Mouse (Mus musculus) heart, embryonic 12.5 days (tissue): ENCODE results near the gene Aox1. TPM values are rescaled to one million over a fixed set of nuclear protein-coding genes. Genes with fewer than 3 reads are reported as not detected.

Experiments used
- ATAC-seq: fragments of 200-750 bp; cut with Nextera tagmentation; 2 replicates; pipeline ENCODE4 v1.8.0; 2017; ENCODE audit warnings: moderate TSS enrichment, moderate library complexity; ENCODE audit not compliant: insufficient number of reproducible peaks, low FRiP score
- H3K27ac ChIP-seq: fragments of 300-500 bp; sonication (generic); 2 replicates; pipeline ENCODE4 v1.5.1; 2016; ENCODE audit warnings: mild to moderate bottlenecking, moderate library complexity; ENCODE audit not compliant: poor library complexity, severe bottlenecking
- H3K27me3 ChIP-seq: fragments of 300-500 bp; sonication (generic); replicated peaks from 2 replicates; pipeline ENCODE4 v1.6.1; 2016; ENCODE audit warnings: mild to moderate bottlenecking, moderate library complexity
- H3K36me3 ChIP-seq: fragments of 300-500 bp; sonication (generic); 2 replicates; pipeline ENCODE4 v1.6.1; 2016; ENCODE audit warnings: mild to moderate bottlenecking, moderate library complexity
- H3K4me1 ChIP-seq: fragments of 300-500 bp; sonication (generic); replicated peaks from 2 replicates; pipeline ENCODE4 v1.6.1; 2016; ENCODE audit warnings: mild to moderate bottlenecking
- H3K4me2 ChIP-seq: fragments of 300-500 bp; sonication (generic); 2 replicates; pipeline ENCODE4 v1.6.1; 2016; ENCODE audit warnings: mild to moderate bottlenecking, moderate library complexity
- H3K4me3 ChIP-seq: fragments of 300-500 bp; sonication (generic); 2 replicates; pipeline ENCODE4 v1.5.1; 2016; ENCODE audit warnings: mild to moderate bottlenecking
- H3K9ac ChIP-seq: fragments of 300-500 bp; sonication (generic); 2 replicates; pipeline ENCODE4 v1.6.1; 2016; ENCODE audit warnings: mild to moderate bottlenecking, moderate library complexity
- H3K9me3 ChIP-seq: fragments of 300-500 bp; sonication (generic); replicated peaks from 2 replicates; pipeline ENCODE4 v1.6.1; 2016; ENCODE audit warnings: mild to moderate bottlenecking, moderate library complexity
- WGBS: fragments of 180-500 bp; shearing (Covaris S2); methylation state at CpG from one replicate; pipeline ENCODE4 v1.1.7; 2016; 5-methylcytosine and 5-hydroxymethylcytosine counted together
- polyA plus RNA-seq: library from polyadenylated mRNA; unstranded; fragments of >200 nt; fragmentation: Nextera tagmentation; extraction: Ambion mirVana; gene quantifications from 2 replicates; pipeline ENCODE4 v1.2.1, GENCODE M21; 2016

The Aox1 gene
- polyA plus RNA-seq, 1 experiment from 2014 or later = 0.23 TPM

GRCm38 (mm10) chr1:58105685-58106084, 76.0 kb downstream of the Aox1 start:
- Histone ChIP-seq H3K27me3 (peaks cover 5% of the 10 kb centered on the region; the same call in 1 of the 2 replicates), H3K9ac (no peak overlapping the region), H3K27ac (no peak overlapping the region), H3K9me3 (no peaks in the 10 kb centered on the region), H3K4me3 (no peak overlapping the region), H3K4me1 (no peaks in the 10 kb centered on the region), H3K36me3 (no peaks in the 10 kb centered on the region), H3K4me2 (no peak overlapping the region)
- 86% methylated on average over 6 of the region's 6 CpGs for WGBS
- ATAC-seq = no peak

DNA sequence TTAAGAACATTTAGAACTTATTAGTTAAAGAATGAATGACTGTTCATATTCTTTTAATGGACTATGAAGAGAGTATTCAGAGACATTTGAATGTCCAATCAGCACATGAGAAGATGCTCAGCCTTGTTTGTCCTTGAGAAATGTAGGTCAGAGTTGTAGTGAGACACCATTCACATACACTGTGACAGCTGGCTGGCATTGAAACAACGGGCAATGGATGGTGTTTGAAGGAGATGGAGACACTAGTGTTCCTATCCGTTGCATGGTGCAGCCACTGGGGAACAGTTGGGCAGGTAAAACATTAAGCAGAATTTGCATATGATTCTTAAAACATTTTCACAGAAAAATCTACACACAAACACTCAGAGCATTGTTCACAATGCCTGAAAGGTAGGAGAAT, 77.3 kb downstream of the Aox1 start:
- no peaks in the 10 kb centered on the region for H3K9me3 ChIP-seq
- H3K27ac ChIP-seq = no peak overlapping the region
- no peak overlapping the region for H3K4me3 ChIP-seq
- H3K4me1 ChIP-seq = 0 out of 2 replicates have a peak, but pooled peaks cover under 1% of the 10 kb centered on the region
- no peak overlapping the region for H3K4me2 ChIP-seq
- no peak for ATAC-seq
- WGBS = 74% methylated on average over 2 of the region's 2 CpGs
- H3K27me3 ChIP-seq = peaks cover 5% of the 10 kb centered on the region; the same call in 1 of the 2 replicates
- no peak overlapping the region for H3K9ac ChIP-seq
- H3K36me3 ChIP-seq = no peaks in the 10 kb centered on the region

- H3K36me3 ChIP-seq = no peaks in the 10 kb centered on the region
- 85% methylated on average over 5 of the region's 5 CpGs for WGBS
- ATAC-seq = no peak
- peaks cover 5% of the 10 kb centered on the region; the same call in 1 of the 2 replicates for H3K27me3 ChIP-seq
- no peak overlapping the region for H3K9ac ChIP-seq
- no peak overlapping the region for H3K27ac ChIP-seq
- no peak overlapping the region for H3K4me2 ChIP-seq
- H3K4me1 ChIP-seq = 0 out of 2 replicates have a peak, but pooled peaks cover 6% of the 10 kb centered on the region
- H3K4me3 ChIP-seq = no peak overlapping the region
- H3K9me3 ChIP-seq = no peaks in the 10 kb centered on the region
Measured at GRCm38 (mm10) chr1:58110241-58110640, 80.5 kb downstream of the Aox1 start.

DNA sequence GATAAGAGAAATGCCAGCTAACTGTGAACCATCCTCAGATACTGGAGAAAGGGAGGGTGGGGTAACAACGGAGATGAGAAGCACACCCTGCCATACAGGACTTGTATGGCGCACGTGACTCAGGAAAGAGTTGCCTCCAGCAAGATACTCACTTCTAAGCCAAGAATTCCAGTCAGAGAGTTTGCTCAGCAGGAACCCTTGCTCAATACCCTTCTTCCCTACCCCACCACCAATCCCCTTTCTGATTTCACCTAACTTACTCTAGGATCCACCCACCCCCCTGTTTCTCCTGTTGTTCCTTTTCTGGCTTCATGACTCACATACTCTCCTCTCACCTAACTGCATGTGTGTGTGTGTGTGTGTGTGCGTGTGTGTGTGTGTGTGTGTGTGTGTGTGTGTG, 81.6 kb downstream of the Aox1 start:
- Histone ChIP-seq H3K27me3 (peaks cover 5% of the 10 kb centered on the region; the same call in 1 of the 2 replicates), H3K4me3 (no peak overlapping the region), H3K9ac (no peak overlapping the region), H3K36me3 (no peaks in the 10 kb centered on the region), H3K27ac (no peak overlapping the region), H3K4me2 (no peak overlapping the region), H3K9me3 (no peaks in the 10 kb centered on the region), H3K4me1 (0 out of 2 replicates have a peak, but pooled peaks cover 6% of the 10 kb centered on the region)
- WGBS = 64% methylated on average over 3 of the region's 4 CpGs
- no peak for ATAC-seq

DNA sequence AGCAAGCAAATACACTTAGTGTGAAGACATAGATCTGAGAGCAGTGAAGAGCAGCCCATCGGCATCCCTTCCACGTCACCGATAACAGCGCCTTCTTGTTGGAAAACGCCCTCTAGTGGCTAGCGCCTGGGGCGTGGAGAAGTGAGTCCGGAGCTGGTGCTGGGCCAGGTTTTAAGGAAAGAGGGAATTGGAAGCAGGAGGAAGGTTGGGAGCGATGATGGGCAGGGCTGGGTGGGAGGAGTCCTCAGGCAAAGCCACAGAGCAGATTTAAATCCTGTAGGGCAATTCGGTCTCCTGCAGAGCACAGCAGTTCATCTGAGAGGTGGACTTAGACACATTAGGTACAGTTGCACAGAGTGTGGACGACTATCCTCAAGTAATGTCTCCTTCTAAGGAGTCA, 83.1 kb downstream of the Aox1 start, which contains the start of gene Aox3:
Gene Aox3, plus strand, starts transcription at position 251 of the 400 bp plus-strand sequence.
- Histone ChIP-seq H3K9ac (no peak within 1 kb of the TSS), H3K27me3 (peaks cover 5% of the 10 kb centered on the region; the same call in 1 of the 2 replicates), H3K4me2 (peak within 1 kb of the TSS; percentile 36), H3K9me3 (no peaks in the 10 kb centered on the region), H3K36me3 (no peaks in the 10 kb centered on the region), H3K4me3 (no peak within 1 kb of the TSS), H3K4me1 (0 out of 2 replicates have a peak, but pooled peaks cover 6% of the 10 kb centered on the region), H3K27ac (no peak within 1 kb of the TSS)
- WGBS = 13% methylated on average over 11 of the region's 11 CpGs
- no peak for ATAC-seq

DNA sequence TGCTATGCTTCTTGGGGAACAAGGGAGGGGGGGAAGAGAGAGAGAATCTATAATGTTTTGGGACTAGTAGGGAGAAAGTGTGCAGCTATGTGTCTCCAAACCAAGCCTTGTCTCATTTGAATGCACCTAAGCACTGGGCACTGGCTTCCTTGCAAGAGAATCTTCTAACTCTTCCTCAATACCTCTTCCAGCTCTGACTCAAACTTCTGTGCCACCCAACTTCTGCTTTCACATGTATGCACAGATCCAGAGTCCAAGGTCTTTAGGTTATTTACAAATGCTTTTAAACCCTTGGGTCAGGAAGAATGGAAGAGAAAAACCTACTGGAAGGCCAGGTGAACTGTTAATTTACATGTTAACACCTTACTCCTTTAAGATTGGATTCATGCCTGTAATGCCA, 83.7 kb downstream of the Aox1 start:
- Histone ChIP-seq H3K36me3 (no peaks in the 10 kb centered on the region), H3K4me2 (no peak overlapping the region), H3K4me3 (no peak overlapping the region), H3K9ac (no peak overlapping the region), H3K27me3 (peaks cover 1% of the 10 kb centered on the region; the same call in 1 of the 2 replicates), H3K27ac (no peak overlapping the region), H3K4me1 (0 out of 2 replicates have a peak, but pooled peaks cover 6% of the 10 kb centered on the region), H3K9me3 (no peaks in the 10 kb centered on the region)
- no peak for ATAC-seq

DNA sequence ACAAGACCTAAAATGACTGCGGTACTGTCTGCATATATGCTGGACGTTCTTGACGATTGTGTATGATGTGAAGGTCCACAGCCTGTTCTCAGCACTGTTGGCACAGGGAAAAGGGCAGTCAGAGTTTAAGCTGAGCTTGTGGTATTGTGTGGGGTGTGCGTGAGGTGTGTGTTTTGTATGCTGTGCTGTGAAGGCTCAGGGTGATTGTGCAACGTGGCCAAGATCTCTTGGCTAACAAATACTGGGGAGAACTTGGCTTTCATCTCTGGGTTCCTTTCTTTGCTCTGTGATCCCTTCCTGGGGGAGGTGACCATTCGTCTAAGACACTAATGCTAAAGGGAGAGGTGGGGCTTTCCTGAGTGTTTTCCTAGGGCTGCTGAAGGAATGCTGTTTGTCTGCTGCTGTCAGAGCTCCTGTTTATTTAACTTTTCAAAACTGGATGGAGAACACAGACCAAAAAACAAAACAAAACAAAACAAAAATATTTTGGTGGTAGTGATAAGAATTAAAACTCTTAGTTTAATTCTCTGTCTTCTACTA, 84.4 kb downstream of the Aox1 start:
- 62% methylated on average over 6 of the region's 6 CpGs for WGBS
- Histone ChIP-seq H3K9me3 (no peaks in the 10 kb centered on the region), H3K9ac (no peak overlapping the region)

GRCm38 (mm10) chr1:58114666-58115375, 85.1 kb downstream of the Aox1 start:
- WGBS = 68% methylated on average over 12 of the region's 12 CpGs
- H3K36me3 ChIP-seq = no peaks in the 10 kb centered on the region

More for the DNA sequence above, 84.4 kb downstream of the Aox1 start:
- H3K4me3 ChIP-seq = no peak overlapping the region
- no peaks in the 10 kb centered on the region for H3K36me3 ChIP-seq
- 0 out of 2 replicates have a peak, but pooled peaks cover 6% of the 10 kb centered on the region for H3K4me1 ChIP-seq
- no peaks in the 10 kb centered on the region for H3K27me3 ChIP-seq
- no peak for ATAC-seq
- no peak overlapping the region for H3K4me2 ChIP-seq
- H3K27ac ChIP-seq = no peak overlapping the region

GRCm38 (mm10) chr1:58118231-58118630, 88.5 kb downstream of the Aox1 start:
- H3K27ac ChIP-seq = no peak overlapping the region
- H3K36me3 ChIP-seq = no peaks in the 10 kb centered on the region
- WGBS = 81% methylated on average over 3 of the region's 3 CpGs
- no peak overlapping the region for H3K4me3 ChIP-seq
- no peaks in the 10 kb centered on the region for H3K27me3 ChIP-seq
- H3K4me1 ChIP-seq = no peaks in the 10 kb centered on the region
- no peaks in the 10 kb centered on the region for H3K9me3 ChIP-seq
- no peak overlapping the region for H3K4me2 ChIP-seq
- no peak overlapping the region for H3K9ac ChIP-seq
- ATAC-seq = no peak

More at GRCm38 (mm10) chr1:58114666-58115375, 85.1 kb downstream of the Aox1 start:
- ATAC-seq = no peak
- Histone ChIP-seq H3K4me2 (no peak overlapping the region), H3K27me3 (no peaks in the 10 kb centered on the region), H3K4me3 (no peak overlapping the region), H3K27ac (no peak overlapping the region), H3K4me1 (0 out of 2 replicates have a peak, but pooled peaks cover 6% of the 10 kb centered on the region), H3K9me3 (no peaks in the 10 kb centered on the region), H3K9ac (no peak overlapping the region)

DNA sequence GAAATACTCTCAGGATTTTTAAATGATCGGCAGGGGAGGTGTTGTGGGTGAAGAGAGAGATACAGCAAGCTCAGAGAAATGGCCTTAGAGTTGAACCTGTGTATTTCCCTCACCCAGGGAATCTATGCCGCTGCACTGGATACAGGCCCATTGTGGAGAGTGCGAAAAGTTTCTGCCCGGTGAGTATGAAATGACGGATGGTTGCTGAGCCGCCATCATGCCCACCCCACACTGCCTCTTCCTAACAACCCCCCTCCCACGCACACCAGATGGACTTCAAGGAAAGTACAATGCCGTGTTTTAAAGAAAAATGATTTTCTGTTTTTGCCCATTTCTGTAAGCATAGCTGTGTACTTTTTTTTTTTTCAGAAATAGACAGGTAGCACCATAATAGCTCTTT, 95.2 kb downstream of the Aox1 start:
- Histone ChIP-seq H3K9ac (no peak overlapping the region), H3K4me3 (no peak overlapping the region), H3K9me3 (no peaks in the 10 kb centered on the region), H3K36me3 (no peaks in the 10 kb centered on the region), H3K27me3 (no peaks in the 10 kb centered on the region), H3K4me1 (no peaks in the 10 kb centered on the region), H3K4me2 (no peak overlapping the region), H3K27ac (no peak overlapping the region)
- 84% methylated on average over 8 of the region's 8 CpGs for WGBS
- ATAC-seq = no peak

DNA sequence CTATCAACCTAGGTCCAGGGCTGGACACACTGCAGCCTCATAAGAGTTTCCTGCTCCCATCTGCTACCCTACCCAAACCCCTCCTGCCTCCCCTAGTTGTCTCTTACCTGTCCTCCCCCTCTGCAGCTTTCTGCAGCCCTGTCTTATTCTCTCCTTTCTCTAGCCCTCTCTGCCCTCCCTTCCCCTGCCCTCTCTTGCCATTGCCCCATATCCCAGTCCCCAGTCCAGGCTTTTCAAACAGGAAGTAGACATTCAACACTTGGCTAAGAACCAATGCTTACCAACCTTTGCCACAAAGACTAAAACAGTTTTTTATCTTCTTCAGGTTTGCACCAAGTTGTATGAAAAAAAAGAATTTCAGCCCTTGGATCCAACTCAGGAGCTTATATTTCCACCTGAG, 108.2 kb downstream of the Aox1 start:
- no peak overlapping the region for H3K27ac ChIP-seq
- H3K9ac ChIP-seq = no peak overlapping the region
- H3K4me2 ChIP-seq = no peak overlapping the region
- no peaks in the 10 kb centered on the region for H3K36me3 ChIP-seq
- ATAC-seq = no peak
- 0 out of 2 replicates have a peak, but pooled peaks cover 4% of the 10 kb centered on the region for H3K4me1 ChIP-seq
- H3K27me3 ChIP-seq = no peaks in the 10 kb centered on the region
- peaks cover 8% of the 10 kb centered on the region; the same call in 1 of the 2 replicates for H3K9me3 ChIP-seq
- no peak overlapping the region for H3K4me3 ChIP-seq
